Mouse (Mus musculus): Measurements from ENCODE around the gene Ror2. TPM values are rescaled to one million over a fixed set of nuclear protein-coding genes. Genes with fewer than 3 reads are reported as not detected.
A peak's percentile ranks its signal among the peaks of the same experiment; 100 is the strongest.

Gene Ror2
- polyA plus RNA-seq, 1 experiment from 2014 or later = 0.18 TPM

- Histone ChIP-seq H3K9ac (replicated peaks) (no peak overlapping the region), H3K36me3 (replicated peaks; ENCODE audit: insufficient read depth, low read length) (no peaks in the 10 kb centered on the region), H3K27me3 (ENCODE audit: insufficient read depth, low read length) (no peaks in the 10 kb centered on the region), H3K9me3 (ENCODE audit: low read length) (no peaks in the 10 kb centered on the region), H3K4me3 (ENCODE audit: low read depth, low read length) (no peak overlapping the region), H3K4me2 (ENCODE audit: low read depth, low read length) (0 out of 2 replicates have a peak overlapping the region, but pooled peaks have one; percentile 11), H3K4me1 (ENCODE audit: insufficient read depth) (no peaks in the 10 kb centered on the region), H3K27ac (ENCODE audit: low read depth) (no peak overlapping the region)
- 19% methylated on average over 19 of the region's 19 CpGs for WGBS (ENCODE audit: insufficient replicate concordance)
- TF ChIP-seq EP300 (IDR thresholded peaks at IDR 0.05; ENCODE audit: low read depth) (no peak), CTCF (IDR thresholded peaks at IDR 0.05; ENCODE audit: low read depth) (no peak)
- DNase-seq (peak; percentile 64), ATAC-seq (no peak)
Measured at GRCm38 (mm10) chr13:53211971-53212733, 73.8 kb downstream of the Ror2 start.

- Histone ChIP-seq H3K27ac (ENCODE audit: low read depth) (no peak overlapping the region), H3K9me3 (ENCODE audit: low read length) (no peaks in the 10 kb centered on the region), H3K27me3 (ENCODE audit: insufficient read depth, low read length) (no peaks in the 10 kb centered on the region), H3K36me3 (replicated peaks; ENCODE audit: insufficient read depth, low read length) (no peaks in the 10 kb centered on the region), H3K9ac (replicated peaks) (no peak overlapping the region), H3K4me2 (ENCODE audit: low read depth, low read length) (no peak overlapping the region), H3K4me1 (ENCODE audit: insufficient read depth) (no peaks in the 10 kb centered on the region), H3K4me3 (ENCODE audit: low read depth, low read length) (no peak overlapping the region)
- no peak for ATAC-seq
- no peak for DNase-seq
- TF ChIP-seq CTCF (IDR thresholded peaks at IDR 0.05; ENCODE audit: low read depth) = no peak
- 81% methylated on average over 10 of the region's 10 CpGs for WGBS (ENCODE audit: insufficient replicate concordance)
Measured at GRCm38 (mm10) chr13:53208556-53208955, 77.4 kb downstream of the Ror2 start.

- TF ChIP-seq CTCF (IDR thresholded peaks at IDR 0.05; ENCODE audit: low read depth) = no peak
- no peaks in the 10 kb centered on the region for H3K9me3 ChIP-seq (ENCODE audit: low read length)
- no peaks in the 10 kb centered on the region for H3K36me3 ChIP-seq (replicated peaks; ENCODE audit: insufficient read depth, low read length)
- H3K27me3 ChIP-seq (ENCODE audit: insufficient read depth, low read length) = no peaks in the 10 kb centered on the region
- 50% methylated on average over 17 of the region's 17 CpGs for WGBS (ENCODE audit: insufficient replicate concordance)
- H3K9ac ChIP-seq (replicated peaks) = no peak overlapping the region
- DNase-seq = no peak
- ATAC-seq = no peak
- no peak overlapping the region for H3K4me3 ChIP-seq (ENCODE audit: low read depth, low read length)
- H3K4me1 ChIP-seq (ENCODE audit: insufficient read depth) = no peaks in the 10 kb centered on the region
- H3K4me2 ChIP-seq (ENCODE audit: low read depth, low read length) = no peak overlapping the region
- H3K27ac ChIP-seq (ENCODE audit: low read depth) = no peak overlapping the region
Measured at GRCm38 (mm10) chr13:53205128-53205911, 80.6 kb downstream of the Ror2 start.

GRCm38 (mm10) chr13:53202439-53202830, 83.5 kb downstream of the Ror2 start:
- H3K27me3 ChIP-seq (ENCODE audit: insufficient read depth, low read length) = no peaks in the 10 kb centered on the region

GRCm38 (mm10) chr13:53201628-53202438, 84.1 kb downstream of the Ror2 start:
- Histone ChIP-seq H3K9me3 (ENCODE audit: low read length) (no peaks in the 10 kb centered on the region), H3K4me3 (ENCODE audit: low read depth, low read length) (no peak overlapping the region), H3K4me1 (ENCODE audit: insufficient read depth) (no peaks in the 10 kb centered on the region), H3K4me2 (ENCODE audit: low read depth, low read length) (no peak overlapping the region), H3K9ac (replicated peaks) (no peak overlapping the region), H3K27me3 (ENCODE audit: insufficient read depth, low read length) (no peaks in the 10 kb centered on the region), H3K27ac (ENCODE audit: low read depth) (no peak overlapping the region), H3K36me3 (replicated peaks; ENCODE audit: insufficient read depth, low read length) (no peaks in the 10 kb centered on the region)
- no peak for TF ChIP-seq EP300 (IDR thresholded peaks at IDR 0.05; ENCODE audit: low read depth)
- no peak for TF ChIP-seq CTCF (IDR thresholded peaks at IDR 0.05; ENCODE audit: low read depth)
- WGBS (ENCODE audit: insufficient replicate concordance) = 28% methylated on average over 18 of the region's 18 CpGs
- DNase-seq = no peak
- no peak for ATAC-seq

More at GRCm38 (mm10) chr13:53202439-53202830, 83.5 kb downstream of the Ror2 start:
- 57% methylated on average over 5 of the region's 5 CpGs for WGBS (ENCODE audit: insufficient replicate concordance)
- H3K9me3 ChIP-seq (ENCODE audit: low read length) = no peaks in the 10 kb centered on the region
- H3K4me3 ChIP-seq (ENCODE audit: low read depth, low read length) = no peak overlapping the region
- H3K9ac ChIP-seq (replicated peaks) = no peak overlapping the region
- no peak overlapping the region for H3K27ac ChIP-seq (ENCODE audit: low read depth)
- no peak for TF ChIP-seq EP300 (IDR thresholded peaks at IDR 0.05; ENCODE audit: low read depth)
- no peak for TF ChIP-seq CTCF (IDR thresholded peaks at IDR 0.05; ENCODE audit: low read depth)
- ATAC-seq (no peak), DNase-seq (no peak)
- no peak overlapping the region for H3K4me2 ChIP-seq (ENCODE audit: low read depth, low read length)
- H3K4me1 ChIP-seq (ENCODE audit: insufficient read depth) = no peaks in the 10 kb centered on the region
- no peaks in the 10 kb centered on the region for H3K36me3 ChIP-seq (replicated peaks; ENCODE audit: insufficient read depth, low read length)

- ATAC-seq = no peak
- Histone ChIP-seq H3K27ac (ENCODE audit: low read depth) (no peak overlapping the region), H3K36me3 (replicated peaks; ENCODE audit: insufficient read depth, low read length) (no peaks in the 10 kb centered on the region), H3K9me3 (ENCODE audit: low read length) (no peaks in the 10 kb centered on the region), H3K27me3 (ENCODE audit: insufficient read depth, low read length) (no peaks in the 10 kb centered on the region), H3K4me2 (ENCODE audit: low read depth, low read length) (no peak overlapping the region), H3K4me3 (ENCODE audit: low read depth, low read length) (no peak overlapping the region), H3K4me1 (ENCODE audit: insufficient read depth) (no peaks in the 10 kb centered on the region), H3K9ac (replicated peaks) (no peak overlapping the region)
- no peak for DNase-seq
- whole genome bisulfite sequencing (ENCODE audit: insufficient replicate concordance) = 79% methylated on average over 4 of the region's 4 CpGs
- TF ChIP-seq EP300 (IDR thresholded peaks at IDR 0.05; ENCODE audit: low read depth) = no peak
Measured at GRCm38 (mm10) chr13:53200121-53200520, 85.8 kb downstream of the Ror2 start.

Measured in liver, postnatal 0 days (tissue).